Mouse (Mus musculus): ENCODE measurements around the gene Vmn2r32. TPM values are rescaled to one million over a fixed set of nuclear protein-coding genes. Genes with fewer than 3 reads are reported as not detected.
"Not testable (repeated sequence)": the region's sequence is repeated elsewhere in the genome, so short reads cannot be mapped to it uniquely, and the experiment has no call there.

The Vmn2r32 gene
- polyA plus RNA-seq (2012), result not detected in 2 replicates

DNA sequence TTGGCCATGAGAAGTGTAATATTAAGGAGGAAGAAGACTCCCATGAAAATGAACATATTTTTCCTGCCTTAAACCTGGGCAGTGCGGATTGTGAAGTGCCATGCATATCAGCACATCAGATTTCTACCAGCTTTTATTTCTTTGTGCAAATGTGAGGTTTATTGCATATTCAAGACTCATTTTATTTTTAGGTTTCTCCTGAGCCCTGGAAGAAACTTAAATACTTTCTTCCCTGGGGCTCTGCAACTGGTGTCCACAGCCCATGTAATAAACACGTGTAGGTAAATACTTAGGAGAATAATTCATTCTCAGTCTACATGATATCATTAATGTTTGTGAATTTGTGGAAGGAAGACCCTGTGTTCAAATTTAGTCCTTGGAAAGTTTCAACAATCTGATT, at the start of gene Vmn2r32:
TSS of gene Vmn2r32 (minus strand) at position 101 of the 400 bp plus-strand sequence.
- not testable (repeated sequence) for H3K36me3 ChIP-seq (ENCODE audit: control insufficient read depth); H3K9me3 ChIP-seq (ENCODE audit: control insufficient read depth, low read length); H3K4me3 ChIP-seq (replicated peaks); H3K27me3 ChIP-seq (ENCODE audit: control insufficient read depth); H3K4me1 ChIP-seq (ENCODE audit: control insufficient read depth)

Other genes starting within 250 kb of the Vmn2r32 start
- gene Vmn2r29, start 232.7 kb downstream of the Vmn2r32 start, polyA plus RNA-seq (2012), result not detected in 2 replicates
- not detected in 2 replicates for gene Gm45844, start 201.7 kb downstream of the Vmn2r32 start, polyA plus RNA-seq (2012)
- 0.28 and 0.30 TPM in 2 replicates for gene Clcn4, start 179.2 kb downstream of the Vmn2r32 start, polyA plus RNA-seq (2012)
- gene Vmn2r30, start 142.4 kb downstream of the Vmn2r32 start, polyA plus RNA-seq (2012), result 0.01 TPM in 1 of 2 replicates, not detected in the other
- not detected in 2 replicates for gene Gm45783, start 105.4 kb downstream of the Vmn2r32 start, polyA plus RNA-seq (2012)
- under 0.01 TPM in 1 of 2 replicates, not detected in the other for gene Vmn2r31, start 80.3 kb downstream of the Vmn2r32 start, polyA plus RNA-seq (2012)
- gene Vmn2r33, start 86.8 kb upstream of the Vmn2r32 start, polyA plus RNA-seq (2012), result not detected in 2 replicates
- gene Vmn2r34, start 209.5 kb upstream of the Vmn2r32 start, polyA plus RNA-seq (2012), result not detected in 2 replicates